In genomic region chr2:60267567-60267966, GRCm38 (mm10) we compare ENCODE assay signal across 20 mouse cellular contexts. TPM values are rescaled to one million over a fixed set of nuclear protein-coding genes. Genes with fewer than 3 reads are reported as not detected.
A peak's percentile ranks its signal among the peaks of the same experiment; 100 is the strongest.
DNase-seq lines count a peak whose midpoint lies in the region; ATAC-seq and TF ChIP-seq lines count a peak whose summit lies in the region.
"Had no signal": no experiment of that assay in that cellular context is flagged by ENCODE, and none has a peak within 500 bp of the region (broad histone marks: within the 10 kb centered on the region; RNA-seq: fewer than 3 reads in every experiment).

No protein-coding gene starts in this region.

- peaks cover 13% of the 10 kb centered on the region; the same call in 1 of the 2 replicates for H3K4me1 ChIP-seq in heart, embryonic 13.5 days
- peaks cover 0 to 10% of the 10 kb centered on the region in 2 experiments; a peak in 2 of 4 replicates for H3K4me1 ChIP-seq in ES-E14 (ENCODE audit: control insufficient read depth in 2 of 2, insufficient read depth in 2 of 2, low read length in 2 of 2, poor library complexity in 1 of 2)
- H3K4me1 ChIP-seq in embryonic facial prominence, embryonic 14.5 days (ENCODE audit: control insufficient read depth, insufficient read depth, low read length), result peaks cover 8% of the 10 kb centered on the region
- H3K4me1 ChIP-seq: hindbrain, embryonic 12.5 days; liver, embryonic 13.5 days; neural tube, embryonic 13.5 days had no signal

- no peaks in the 10 kb centered on the region for H3K9me3 ChIP-seq in heart, embryonic 13.5 days
- H3K9me3 ChIP-seq in ES-E14 (ENCODE audit: control insufficient read depth, insufficient read depth, low read depth, low read length), result no peaks in the 10 kb centered on the region
- no peaks in the 10 kb centered on the region for H3K9me3 ChIP-seq in embryonic facial prominence, embryonic 14.5 days (ENCODE audit: control insufficient read depth, low read length)
- H3K9me3 ChIP-seq: hindbrain, embryonic 12.5 days; liver, embryonic 13.5 days; neural tube, embryonic 13.5 days had no signal

- no peak for DNase-seq in heart, postnatal 4 days
- DNase-seq in kidney, postnatal 14 days, result peak; percentile 21
- no peak for DNase-seq in kidney, adult 9 months
- no peak for DNase-seq in ES-E14 (ENCODE audit: low read depth, low spot score)
- peak; percentile 87 for DNase-seq in embryonic facial prominence, embryonic 14.5 days (ENCODE audit: low spot score)
- DNase-seq in embryo, embryonic 10.5 days (ENCODE audit: low spot score), result no peak
- no peak for DNase-seq in urinary bladder, adult 18-20 months (ENCODE audit: low spot score in 2 of 2)
- DNase-seq: cerebellum, postnatal 14 days; gastrocnemius, postnatal 10 days; heart, adult 2 months; layer of hippocampus, postnatal 36 days; liver, embryonic 13.5 days; right cerebral cortex, postnatal 14 days; thymus, postnatal 14 days had no signal

- H3K27ac ChIP-seq in heart, embryonic 13.5 days (replicated peaks), result peak overlapping the region; percentile 24
- peak overlapping the region; percentile 93 for H3K27ac ChIP-seq in ES-E14 (ENCODE audit: insufficient read depth, low read depth, low read length, poor library complexity, severe bottlenecking)
- no peak overlapping the region; the same call in 1 of the 2 replicates for H3K27ac ChIP-seq in embryonic facial prominence, embryonic 14.5 days (replicated peaks; ENCODE audit: low read depth, low read length)
- H3K27ac ChIP-seq: heart, adult 2 months; liver, embryonic 13.5 days; macrophage; neural tube, embryonic 13.5 days had no signal

- in situ Hi-C loops in ES-E14 (cut with MboI; ENCODE audit: low sequenced_read_pairs in 2 of 2, unreplicated experiment in 2 of 2), result no loop called here

- no peak for ATAC-seq in heart, embryonic 13.5 days (ENCODE audit: extremely low read depth, insufficient number of reproducible peaks, low FRiP score, low TSS enrichment)
- peak; percentile 96 for ATAC-seq in embryonic facial prominence, embryonic 14.5 days (ENCODE audit: low read depth)
- ATAC-seq: inflammation-experienced regulatory T-cells, adult 6 months had no signal

- H3K4me2 ChIP-seq in heart, embryonic 13.5 days, result no peak overlapping the region
- no peak overlapping the region for H3K4me2 ChIP-seq in embryonic facial prominence, embryonic 14.5 days (ENCODE audit: low read depth, low read length)
- H3K4me2 ChIP-seq: hindbrain, embryonic 12.5 days; liver, embryonic 13.5 days; midbrain, embryonic 11.5 days; neural tube, embryonic 13.5 days had no signal

- H3K4me3 ChIP-seq in heart, embryonic 13.5 days, result no peak overlapping the region
- peak overlapping the region; percentile 32 to 38; a peak in 3 of 4 replicates for H3K4me3 ChIP-seq in ES-E14 (ENCODE audit: insufficient read depth in 1 of 2, low read depth in 1 of 2, low read length in 2 of 2, poor library complexity in 1 of 2, severe bottlenecking in 1 of 2)
- no peak overlapping the region for H3K4me3 ChIP-seq in embryonic facial prominence, embryonic 14.5 days (ENCODE audit: low read depth, low read length)
- H3K4me3 ChIP-seq: heart, adult 2 months; hindbrain, embryonic 12.5 days; liver, embryonic 13.5 days; neural tube, embryonic 13.5 days had no signal

- H3K27me3 ChIP-seq in heart, embryonic 13.5 days (replicated peaks), result no peaks in the 10 kb centered on the region
- H3K27me3 ChIP-seq in embryonic facial prominence, embryonic 14.5 days (replicated peaks; ENCODE audit: control insufficient read depth, insufficient read depth, low read length), result no peaks in the 10 kb centered on the region
- H3K27me3 ChIP-seq: hindbrain, embryonic 12.5 days; liver, embryonic 13.5 days; neural tube, embryonic 13.5 days had no signal

- no peaks in the 10 kb centered on the region for H3K36me3 ChIP-seq in heart, embryonic 13.5 days
- H3K36me3 ChIP-seq in ES-E14 (ENCODE audit: control insufficient read depth, insufficient read depth, low read length, poor library complexity, severe bottlenecking), result no peaks in the 10 kb centered on the region
- peaks cover 13% of the 10 kb centered on the region; the same call in 1 of the 2 replicates for H3K36me3 ChIP-seq in embryonic facial prominence, embryonic 14.5 days (ENCODE audit: control insufficient read depth, insufficient read depth, low read length)
- H3K36me3 ChIP-seq: hindbrain, embryonic 12.5 days; liver, embryonic 13.5 days; neural tube, embryonic 13.5 days had no signal

- WGBS in heart, embryonic 13.5 days, result 24% methylated on average over 1 of the region's 1 CpGs
- 12% methylated on average over 1 of the region's 1 CpGs for WGBS in embryonic facial prominence, embryonic 14.5 days

- H3K9ac ChIP-seq in heart, embryonic 13.5 days, result no peak overlapping the region
- H3K9ac ChIP-seq in ES-E14 (ENCODE audit: insufficient read depth, low read depth, low read length, poor library complexity, severe bottlenecking), result peak overlapping the region; percentile 36
- H3K9ac ChIP-seq in embryonic facial prominence, embryonic 14.5 days (ENCODE audit: low read depth, low read length), result no peak overlapping the region
- H3K9ac ChIP-seq: hindbrain, embryonic 12.5 days; liver, embryonic 13.5 days; neural tube, embryonic 13.5 days had no signal

TF ChIP-seq in ES-E14, 5 proteins besides CTCF, POLR2A, EP300 and RAD21:
- TF ChIP-seq HCFC1 (IDR thresholded peaks at IDR 0.05; ENCODE audit: borderline replicate concordance, insufficient read depth, low read length) (no peak), ZNF384 (IDR thresholded peaks at IDR 0.05; ENCODE audit: low read depth, low read length) (no peak), ZC3H11A (IDR thresholded peaks at IDR 0.05; ENCODE audit: borderline replicate concordance, low read depth, low read length) (no peak), CHD2 (IDR thresholded peaks at IDR 0.05; ENCODE audit: low read depth, low read length) (no peak)

RNA-seq across cellular contexts. Expression of gene Cd302, which starts 16.7 kb away (rescaled TPM):
- 21.3 and 23.1 TPM in 2 replicates for polyA plus RNA-seq in heart, embryonic 13.5 days (2015; fragmentation: Nextera tagmentation; extraction: Ambion mirVana)
- 1 to 10 TPM; 7.4 to 8.6 TPM for total RNA-seq in heart, postnatal 4 days (2021)
- total RNA-seq in ES-E14 (2012; rRNA removed), result 2.5 and 3.6 TPM in 2 replicates
- polyA plus RNA-seq in embryonic facial prominence, embryonic 14.5 days (2014; fragmentation: Nextera tagmentation; extraction: Ambion mirVana), result 55.2 and 57.0 TPM in 2 replicates

RNA-seq across cellular contexts. Expression of gene March7, which starts 57.9 kb away (rescaled TPM):
- 49.3 and 49.4 TPM in 2 replicates for polyA plus RNA-seq in heart, embryonic 13.5 days (2015; fragmentation: Nextera tagmentation; extraction: Ambion mirVana)
- total RNA-seq in heart, postnatal 4 days (2021), result 10 to 100 TPM; 54.4 to 57.8 TPM
- 72.8 and 97.8 TPM in 2 replicates for total RNA-seq in ES-E14 (2012; rRNA removed)
- 65.7 and 76.5 TPM in 2 replicates for polyA plus RNA-seq in embryonic facial prominence, embryonic 14.5 days (2014; fragmentation: Nextera tagmentation; extraction: Ambion mirVana)

RNA-seq across cellular contexts. Expression of gene Baz2b, which starts 57.9 kb away (rescaled TPM):
- 41.9 and 44.2 TPM in 2 replicates for polyA plus RNA-seq in heart, embryonic 13.5 days (2015; fragmentation: Nextera tagmentation; extraction: Ambion mirVana)
- total RNA-seq in heart, postnatal 4 days (2021), result 10 to 100 TPM; 65.5 to 68.2 TPM
- total RNA-seq in ES-E14 (2012; rRNA removed), result 22.0 and 26.8 TPM in 2 replicates
- polyA plus RNA-seq in embryonic facial prominence, embryonic 14.5 days (2014; fragmentation: Nextera tagmentation; extraction: Ambion mirVana), result 44.1 and 48.4 TPM in 2 replicates

Comparison
In these comparisons a context has a peak if more than half of its experiments do, and no peak if none do; other contexts are left out.
1. DNase-seq: peak in kidney, postnatal 14 days (single experiment) and embryonic facial prominence, embryonic 14.5 days (single experiment); none in heart, postnatal 4 days (single experiment), kidney, adult 9 months (single experiment), ES-E14 (single experiment), embryo, embryonic 10.5 days (single experiment) and urinary bladder, adult 18-20 months (0 of 2).
2. H3K4me3 ChIP-seq: peak in ES-E14 (2 of 2); none in heart, embryonic 13.5 days (single experiment) and embryonic facial prominence, embryonic 14.5 days (single experiment).